Mouse (Mus musculus) stomach, postnatal 0 days (tissue): Measurements from ENCODE around the gene Ifitm1. TPM values are rescaled to one million over a fixed set of nuclear protein-coding genes. Genes with fewer than 3 reads are reported as not detected.

ENCODE experiments used
- ATAC-seq: fragments of 200-750 bp; cut with Nextera tagmentation; 2 replicates; pipeline ENCODE4 v1.8.0; 2017; ENCODE audit not compliant: low FRiP score, low TSS enrichment
- DNase-seq: peaks from one replicate; pipeline ENCODE4 v3.0.0-alpha.2; 2016; ENCODE audit warnings: low spot score
- H3K27ac ChIP-seq: fragments of 300-500 bp; sonication (generic); replicated peaks from 2 replicates; pipeline ENCODE4 v1.5.1; 2014; ENCODE audit warnings: mild to moderate bottlenecking, control low read depth
- H3K27me3 ChIP-seq: fragments of 300-500 bp; sonication (generic); 2 replicates; pipeline ENCODE4 v1.6.1; 2014; ENCODE audit warnings: low read length; ENCODE audit not compliant: control insufficient read depth, insufficient read depth
- H3K36me3 ChIP-seq: fragments of 300-500 bp; sonication (generic); 2 replicates; pipeline ENCODE4 v1.6.1; 2014; ENCODE audit warnings: low read length, mixed read lengths; ENCODE audit not compliant: control insufficient read depth, insufficient read depth
- H3K4me1 ChIP-seq: fragments of 300-500 bp; sonication (generic); replicated peaks from 2 replicates; pipeline ENCODE4 v1.6.1; 2014; ENCODE audit warnings: antibody characterized with exemption; ENCODE audit not compliant: control insufficient read depth, insufficient read depth
- H3K4me2 ChIP-seq: fragments of 300-500 bp; sonication (generic); replicated peaks from 2 replicates; pipeline ENCODE4 v1.6.1; 2014; ENCODE audit warnings: low read depth, mild to moderate bottlenecking, control low read depth, moderate library complexity
- H3K4me3 ChIP-seq: fragments of 300-500 bp; sonication (generic); 2 replicates; pipeline ENCODE4 v1.5.1; 2014; ENCODE audit warnings: low read depth, low read length, control low read depth
- H3K9ac ChIP-seq: fragments of 300-500 bp; sonication (generic); 2 replicates; pipeline ENCODE4 v1.6.1; 2014; ENCODE audit warnings: mild to moderate bottlenecking, low read length, control low read depth, mixed read lengths
- H3K9me3 ChIP-seq: fragments of 300-500 bp; sonication (generic); 2 replicates; pipeline ENCODE4 v1.6.1; 2016; ENCODE audit warnings: low read length; ENCODE audit not compliant: control insufficient read depth
- CTCF ChIP-seq: IDR thresholded peaks from 2 replicates; pipeline ENCODE4 v1.5.1; 2016; ENCODE audit warnings: antibody characterized with exemption, low read depth, mild to moderate bottlenecking, moderate library complexity
- EP300 ChIP-seq: optimal IDR thresholded peaks from 2 replicates; pipeline ENCODE3; 2016; ENCODE audit warnings: antibody characterized with exemption
- WGBS: fragments of 180-500 bp; shearing (Covaris S2); extraction: QIAGEN DNeasy Blood & Tissue Kit; methylation state at CpG from one replicate; pipeline ENCODE4 v1.1.7; 2014; 5-methylcytosine and 5-hydroxymethylcytosine counted together
- polyA plus RNA-seq: library from polyadenylated mRNA; unstranded; fragments of >200 nt; fragmentation: Nextera tagmentation; extraction: Ambion mirVana; gene quantifications from 2 replicates; pipeline ENCODE4 v1.2.1, GENCODE M21; 2015

The Ifitm1 gene
- polyA plus RNA-seq, 1 experiment from 2014 or later, result 173 TPM

- Histone ChIP-seq H3K27me3 (no peaks in the 10 kb centered on the region), H3K4me1 (no peaks in the 10 kb centered on the region), H3K9ac (no peak overlapping the region), H3K9me3 (no peaks in the 10 kb centered on the region), H3K27ac (no peak overlapping the region), H3K4me3 (no peak overlapping the region), H3K4me2 (no peak overlapping the region), H3K36me3 (no peaks in the 10 kb centered on the region)
- no peak for TF ChIP-seq EP300
- no peak for TF ChIP-seq CTCF
- DNase-seq (no peak), ATAC-seq (no peak)
- WGBS, result 93% methylated on average over 5 of the region's 5 CpGs
These were observed 52.0 kb downstream of the Ifitm1 start for GRCm38 (mm10) chr7:141019028-141019427.

Other genes starting within 250 kb of the Ifitm1 start
- 0.52 and 0.85 TPM in 2 replicates for gene Cyp2e1, start 203.5 kb upstream of the Ifitm1 start, polyA plus RNA-seq
- 0.11 and 0.16 TPM in 2 replicates for gene Syce1, start 179.4 kb upstream of the Ifitm1 start, polyA plus RNA-seq
- gene Zfp941, start 145.0 kb upstream of the Ifitm1 start, polyA plus RNA-seq, result 0.59 and 0.65 TPM in 2 replicates
- 21.9 and 22.7 TPM in 2 replicates for gene Urah, start 132.2 kb upstream of the Ifitm1 start, polyA plus RNA-seq
- not detected in 2 replicates for gene Scgb1c1, start 121.7 kb upstream of the Ifitm1 start, polyA plus RNA-seq
- gene Odf3, start 119.4 kb upstream of the Ifitm1 start, polyA plus RNA-seq, result not detected in 2 replicates
- gene Gm45785, start 110.9 kb upstream of the Ifitm1 start, polyA plus RNA-seq, result not detected in 2 replicates
- gene Ric8a, start 110.3 kb upstream of the Ifitm1 start, polyA plus RNA-seq, result 49.0 and 49.1 TPM in 2 replicates
- gene Bet1l, start 109.6 kb upstream of the Ifitm1 start, polyA plus RNA-seq, result 44.5 and 49.0 TPM in 2 replicates
- gene Psmd13, start 85.3 kb upstream of the Ifitm1 start, polyA plus RNA-seq, result 160 and 166 TPM in 2 replicates
- 17.9 and 19.0 TPM in 2 replicates for gene Sirt3, start 84.9 kb upstream of the Ifitm1 start, polyA plus RNA-seq
- 1.3 and 2.6 TPM in 2 replicates for gene Cox8b, start 66.8 kb upstream of the Ifitm1 start, polyA plus RNA-seq
- gene Nlrp6, start 46.3 kb upstream of the Ifitm1 start, polyA plus RNA-seq, result 1.6 and 1.7 TPM in 2 replicates
- 10.1 and 12.3 TPM in 2 replicates for gene Pgghg, start 25.8 kb upstream of the Ifitm1 start, polyA plus RNA-seq
- gene Ifitm5, start 16.9 kb upstream of the Ifitm1 start, polyA plus RNA-seq, result 0.58 and 0.82 TPM in 2 replicates
- gene Gm45717, start 11.3 kb upstream of the Ifitm1 start, polyA plus RNA-seq, result 0.32 and 0.71 TPM in 2 replicates
- gene Ifitm2, start 11.2 kb upstream of the Ifitm1 start, polyA plus RNA-seq, result 932 and 1,048 TPM in 2 replicates
- 350 and 450 TPM in 2 replicates for gene Ifitm3, start 43.5 kb downstream of the Ifitm1 start, polyA plus RNA-seq
- 0.40 and 0.63 TPM in 2 replicates for gene Ifitm6, start 50.7 kb downstream of the Ifitm1 start, polyA plus RNA-seq
- gene Gm17387, start 61.9 kb downstream of the Ifitm1 start, polyA plus RNA-seq, result not detected in 2 replicates
- gene B4galnt4, start 93.9 kb downstream of the Ifitm1 start, polyA plus RNA-seq, result 1.2 and 1.5 TPM in 2 replicates
- gene Pkp3, start 111.0 kb downstream of the Ifitm1 start, polyA plus RNA-seq, result 97.9 and 105 TPM in 2 replicates
- gene Sigirr, start 133.4 kb downstream of the Ifitm1 start, polyA plus RNA-seq, result 12.6 and 14.0 TPM in 2 replicates
- gene Ano9, start 150.6 kb downstream of the Ifitm1 start, polyA plus RNA-seq, result 17.9 and 20.4 TPM in 2 replicates
- 21.6 and 22.9 TPM in 2 replicates for gene Ptdss2, start 155.2 kb downstream of the Ifitm1 start, polyA plus RNA-seq
- 216 and 220 TPM in 2 replicates for gene Rnh1, start 205.6 kb downstream of the Ifitm1 start, polyA plus RNA-seq
- gene Hras, start 226.8 kb downstream of the Ifitm1 start, polyA plus RNA-seq, result 118 and 125 TPM in 2 replicates
- 2.8 and 3.5 TPM in 2 replicates for gene Lrrc56, start 226.9 kb downstream of the Ifitm1 start, polyA plus RNA-seq
- gene Lmntd2, start 246.9 kb downstream of the Ifitm1 start, polyA plus RNA-seq, result 2.7 and 3.6 TPM in 2 replicates
- gene Rassf7, start 248.6 kb downstream of the Ifitm1 start, polyA plus RNA-seq, result 84.2 and 105 TPM in 2 replicates